In genomic region chr5:32288021-32288420, GRCm38 (mm10) we compare ENCODE assay signal across 13 mouse cellular contexts. TPM values are rescaled to one million over a fixed set of nuclear protein-coding genes. Genes with fewer than 3 reads are reported as not detected.
A peak's percentile ranks its signal among the peaks of the same experiment; 100 is the strongest.
DNase-seq lines count a peak whose midpoint lies in the region.
"Had no signal": no experiment of that assay in that cellular context is flagged by ENCODE, and none has a peak within 500 bp of the region (broad histone marks: within the 10 kb centered on the region; RNA-seq: fewer than 3 reads in every experiment).

No protein-coding gene starts in this region.

- peak; percentile 77 for DNase-seq in heart, adult 11 months
- no peak for DNase-seq in heart, adult 9 months (ENCODE audit: low spot score in 2 of 2)
- peak; percentile 27 for DNase-seq in ES-CJ7 (ENCODE audit: low read depth, low spot score)
- DNase-seq in ZHBTc4 (ENCODE audit: low read depth, low spot score), result peak; percentile 71
- peak; percentile 85 for DNase-seq in cerebellum, adult 9-11 months
- no peak for DNase-seq in ovary, postnatal 10 days (ENCODE audit: low spot score)
- DNase-seq in frontal cortex, adult 2 months (ENCODE audit: extremely low spot score in 1 of 2, low spot score in 1 of 2), result no peak
- DNase-seq: B cell, adult 2 months; gastrocnemius, postnatal 25 days; heart, postnatal 14 days; thymus, postnatal 14 days had no signal

RNA-seq across cellular contexts. Expression of gene Plb1, which starts 55.5 kb away (rescaled TPM):
- 1.3 and 1.6 TPM in 2 replicates for polyA plus RNA-seq in frontal cortex, adult 2 months (2012; rRNA removed)
- polyA plus RNA-seq: embryonic facial prominence, embryonic 11.5 days; hindbrain, embryonic 14.5 days had no signal

Comparison
In these comparisons a context has a peak if more than half of its experiments do, and no peak if none do; other contexts are left out.
1. DNase-seq: peak in heart, adult 11 months (single experiment), ES-CJ7 (single experiment), ZHBTc4 (single experiment) and cerebellum, adult 9-11 months (single experiment); none in heart, adult 9 months (0 of 2), ovary, postnatal 10 days (single experiment) and frontal cortex, adult 2 months (0 of 2).